Mouse (Mus musculus) heart, embryonic 14.5 days (tissue): ENCODE measurements around the gene Ccdc34. TPM values are rescaled to one million over a fixed set of nuclear protein-coding genes. Genes with fewer than 3 reads are reported as not detected.

Source experiments
- ATAC-seq: fragments of 200-750 bp; cut with Nextera tagmentation; 2 replicates; pipeline ENCODE4 v1.8.0; 2017; ENCODE audit warnings: low read depth, moderate TSS enrichment; ENCODE audit not compliant: insufficient number of reproducible peaks, insufficient read depth, low FRiP score
- H3K27ac ChIP-seq, 2 experiments: fragments of 200-500 bp in 1 of 2; fragments of 300-500 bp in 1 of 2; sonication (generic) in 1 of 2; replicated peaks in 1 of 2; 2 replicates each; pipeline ENCODE4 v1.5.1; 2012 to 2014; ENCODE audit warnings: low read depth in 2 of 2, low read length in 2 of 2, control low read depth in 1 of 2, mild to moderate bottlenecking in 1 of 2, mixed read lengths in 1 of 2; ENCODE audit not compliant: control insufficient read depth in 1 of 2, insufficient read depth in 1 of 2
- H3K27me3 ChIP-seq: fragments of 300-500 bp; sonication (generic); 2 replicates; pipeline ENCODE4 v1.6.1; 2014; ENCODE audit warnings: mild to moderate bottlenecking, low read length, control low read depth; ENCODE audit not compliant: control insufficient read depth, insufficient read depth
- H3K36me3 ChIP-seq: fragments of 300-500 bp; sonication (generic); 2 replicates; pipeline ENCODE4 v1.6.1; 2014; ENCODE audit warnings: mild to moderate bottlenecking, control low read depth, low read length, mixed read lengths; ENCODE audit not compliant: control insufficient read depth, insufficient read depth
- H3K4me1 ChIP-seq, 2 experiments: fragments of 200-500 bp in 1 of 2; fragments of 300-500 bp in 1 of 2; sonication (generic) in 1 of 2; 2 replicates each; pipeline ENCODE4 v1.6.1; 2012 to 2014; ENCODE audit warnings: low read length in 2 of 2, control low read depth in 1 of 2, mixed read lengths in 1 of 2; ENCODE audit not compliant: control insufficient read depth in 2 of 2, insufficient read depth in 2 of 2
- H3K4me2 ChIP-seq: fragments of 300-500 bp; sonication (generic); 2 replicates; pipeline ENCODE4 v1.6.1; 2014; ENCODE audit warnings: mild to moderate bottlenecking, low read length
- H3K4me3 ChIP-seq, 2 experiments: fragments of 200-500 bp in 1 of 2; fragments of 300-500 bp in 1 of 2; sonication (generic) in 1 of 2; 2 replicates each; pipeline ENCODE4 v1.5.1; 2012 to 2014; ENCODE audit warnings: low read length in 2 of 2, mild to moderate bottlenecking in 2 of 2, control low read depth in 1 of 2, low read depth in 1 of 2, moderate library complexity in 1 of 2; ENCODE audit not compliant: control insufficient read depth in 1 of 2, insufficient read depth in 1 of 2
- H3K9ac ChIP-seq: fragments of 300-500 bp; sonication (generic); 2 replicates; pipeline ENCODE4 v1.6.1; 2014; ENCODE audit warnings: mild to moderate bottlenecking, low read length
- H3K9me3 ChIP-seq: fragments of 300-500 bp; sonication (generic); 2 replicates; pipeline ENCODE4 v1.6.1; 2016; ENCODE audit warnings: low read length, control low read depth; ENCODE audit not compliant: control insufficient read depth
- WGBS: fragments of 180-500 bp; shearing (Covaris S2); extraction: QIAGEN DNeasy Blood & Tissue Kit; methylation state at CpG from one replicate; pipeline ENCODE4 v1.1.7; 2014; 5-methylcytosine and 5-hydroxymethylcytosine counted together
- polyA plus RNA-seq: library from polyadenylated mRNA; unstranded; fragments of >200 nt; fragmentation: Nextera tagmentation; extraction: Ambion mirVana; gene quantifications from 2 replicates; pipeline ENCODE4 v1.2.1, GENCODE M21; 2014

The Ccdc34 gene
- polyA plus RNA-seq, 1 experiment from 2014 or later: 25.4 TPM

- H3K4me3 ChIP-seq: no peak overlapping the region
- no peak for ATAC-seq
- H3K27me3 ChIP-seq: no peaks in the 10 kb centered on the region
- WGBS: 100% methylated on average over 2 of the region's 2 CpGs
- no peaks in the 10 kb centered on the region for H3K36me3 ChIP-seq
- peaks cover 26 to 38% of the 10 kb centered on the region in 2 experiments for H3K4me1 ChIP-seq
- no peak overlapping the region for H3K9ac ChIP-seq
- H3K4me2 ChIP-seq: no peak overlapping the region
- no peaks in the 10 kb centered on the region for H3K9me3 ChIP-seq
- 0 out of 4 replicates have a peak overlapping the region, but pooled peaks of 1 of the 2 experiments have one; percentile 92 for H3K27ac ChIP-seq
Measured at GRCm38 (mm10) chr2:110190416-110190815, 172.8 kb downstream of the Ccdc34 start.

GRCm38 (mm10) chr2:110191186-110191690, 173.6 kb downstream of the Ccdc34 start:
- H3K4me1 ChIP-seq: peaks cover 24 to 32% of the 10 kb centered on the region in 2 experiments
- H3K4me2 ChIP-seq: no peak overlapping the region
- no peaks in the 10 kb centered on the region for H3K27me3 ChIP-seq
- no peak overlapping the region for H3K4me3 ChIP-seq
- WGBS: 64% methylated on average over 4 of the region's 4 CpGs
- no peak for ATAC-seq
- H3K36me3 ChIP-seq: no peaks in the 10 kb centered on the region
- peak overlapping the region; percentile 92 to 94 for H3K27ac ChIP-seq
- peak overlapping the region; percentile 16; the same call in 1 of the 2 replicates for H3K9ac ChIP-seq
- H3K9me3 ChIP-seq: no peaks in the 10 kb centered on the region

GRCm38 (mm10) chr2:110191965-110192701, 174.5 kb downstream of the Ccdc34 start:
- 33% methylated on average over 15 of the region's 15 CpGs for WGBS
- H3K4me1 ChIP-seq: peaks cover 19 to 30% of the 10 kb centered on the region in 2 experiments

DNA sequence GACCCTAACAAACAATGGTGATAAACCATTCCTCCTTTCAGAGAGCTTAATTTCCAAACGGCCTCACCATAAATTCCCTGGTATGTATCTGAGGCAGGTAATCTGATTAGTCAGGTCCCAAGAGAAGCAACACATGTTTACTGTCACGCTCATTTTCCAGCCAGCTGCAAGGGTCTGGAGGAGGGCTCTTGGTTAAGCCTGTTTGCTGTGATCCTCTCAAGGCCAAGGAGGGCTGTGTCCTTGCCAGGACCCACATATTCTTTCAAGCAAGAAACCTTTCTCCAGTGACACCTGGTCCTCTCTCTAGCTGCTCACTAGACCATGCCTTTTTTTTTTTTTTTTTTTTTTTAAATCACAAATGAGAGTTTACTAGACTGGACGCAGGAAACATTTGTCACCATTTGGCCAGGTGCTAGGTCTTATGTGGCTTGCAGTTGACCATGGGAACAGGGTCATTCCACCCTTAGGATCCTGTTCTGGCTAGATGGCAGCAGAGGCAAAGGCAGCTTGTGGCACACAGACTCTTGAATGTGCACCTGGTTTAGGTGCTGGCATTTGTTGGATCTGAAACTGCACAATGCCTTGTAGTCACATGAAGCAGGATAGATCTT, 175.2 kb downstream of the Ccdc34 start:
- H3K4me3 ChIP-seq: no peak overlapping the region
- H3K27me3 ChIP-seq: no peaks in the 10 kb centered on the region
- ATAC-seq: no peak
- WGBS: 31% methylated on average over 3 of the region's 3 CpGs
- peak overlapping the region; percentile 39; the same call in 1 of the 2 replicates for H3K9ac ChIP-seq
- H3K4me1 ChIP-seq: peaks cover 17 to 26% of the 10 kb centered on the region in 2 experiments
- no peaks in the 10 kb centered on the region for H3K9me3 ChIP-seq
- peak overlapping the region; percentile 23 for H3K4me2 ChIP-seq
- peak overlapping the region; percentile 92 to 94 for H3K27ac ChIP-seq
- H3K36me3 ChIP-seq: no peaks in the 10 kb centered on the region

More at GRCm38 (mm10) chr2:110191965-110192701, 174.5 kb downstream of the Ccdc34 start:
- Histone ChIP-seq H3K36me3 (no peaks in the 10 kb centered on the region), H3K9ac (peak overlapping the region; percentile 49; the same call in 1 of the 2 replicates), H3K4me2 (peak overlapping the region; percentile 23), H3K4me3 (no peak overlapping the region), H3K9me3 (no peaks in the 10 kb centered on the region), H3K27me3 (no peaks in the 10 kb centered on the region), H3K27ac (peak overlapping the region; percentile 92 to 94)
- ATAC-seq: peak; percentile 79

GRCm38 (mm10) chr2:110196551-110196950, 178.9 kb downstream of the Ccdc34 start:
- H3K4me1 ChIP-seq: peaks cover 13 to 15% of the 10 kb centered on the region in 2 experiments
- H3K27ac ChIP-seq: no peak overlapping the region
- no peaks in the 10 kb centered on the region for H3K27me3 ChIP-seq
- no peak overlapping the region for H3K4me3 ChIP-seq
- no peak overlapping the region for H3K9ac ChIP-seq
- no peak overlapping the region for H3K4me2 ChIP-seq
- WGBS: 89% methylated on average over 2 of the region's 2 CpGs
- no peaks in the 10 kb centered on the region for H3K36me3 ChIP-seq
- ATAC-seq: no peak
- no peaks in the 10 kb centered on the region for H3K9me3 ChIP-seq

- ATAC-seq: no peak
- Histone ChIP-seq H3K4me3 (no peak overlapping the region), H3K27ac (no peak overlapping the region), H3K9ac (no peak overlapping the region), H3K9me3 (no peaks in the 10 kb centered on the region), H3K36me3 (no peaks in the 10 kb centered on the region), H3K4me2 (no peak overlapping the region), H3K27me3 (no peaks in the 10 kb centered on the region), H3K4me1 (peaks cover 6 to 13% of the 10 kb centered on the region in 2 experiments; a peak in 3 of 4 replicates)
- 16% methylated on average over 1 of the region's 1 CpGs for WGBS
Measured at GRCm38 (mm10) chr2:110199648-110200047, 182.0 kb downstream of the Ccdc34 start.

DNA sequence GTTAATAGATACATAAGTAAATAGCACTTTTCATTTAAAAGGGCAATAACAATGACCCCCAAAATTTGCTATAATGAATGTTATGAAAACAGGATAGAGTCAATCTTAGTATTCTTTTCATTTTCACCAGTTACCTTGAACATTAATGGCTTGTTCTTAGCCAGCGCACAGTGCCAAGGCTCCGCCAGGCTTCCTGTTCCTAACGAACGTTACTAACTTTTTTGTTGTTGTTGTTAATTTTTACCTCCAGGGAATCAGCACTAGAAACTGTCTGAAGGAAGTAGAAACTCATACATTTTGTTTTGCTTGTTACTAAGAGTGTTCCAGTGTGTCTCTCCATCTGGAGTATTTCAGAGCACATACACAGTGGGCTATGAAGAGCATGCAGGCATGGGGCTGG, 184.2 kb downstream of the Ccdc34 start:
- H3K9ac ChIP-seq: no peak overlapping the region
- no peaks in the 10 kb centered on the region for H3K9me3 ChIP-seq
- H3K4me2 ChIP-seq: no peak overlapping the region
- no peaks in the 10 kb centered on the region for H3K27me3 ChIP-seq
- H3K4me3 ChIP-seq: no peak overlapping the region
- H3K4me1 ChIP-seq: peaks cover 6 to 15% of the 10 kb centered on the region in 2 experiments; a peak in 3 of 4 replicates
- no peaks in the 10 kb centered on the region for H3K36me3 ChIP-seq
- WGBS: 88% methylated on average over 4 of the region's 4 CpGs
- no peak for ATAC-seq
- no peak overlapping the region for H3K27ac ChIP-seq
